In genomic region chr5:143066551-143066958, GRCm38 (mm10) we compare ENCODE assay signal across 8 mouse cellular contexts. TPM values are rescaled to one million over a fixed set of nuclear protein-coding genes. Genes with fewer than 3 reads are reported as not detected.
DNase-seq lines count a peak whose midpoint lies in the region; ATAC-seq lines count a peak whose summit lies in the region.

No protein-coding gene starts in this region.

- peak; percentile 84 to 88 for DNase-seq in B cell, adult 2 months
- DNase-seq in MEL-GATA-1-ER (ENCODE audit: extremely low read depth, low read depth): peak; percentile 76
- DNase-seq in cerebellum, postnatal 10 days: peak; percentile 78 to 82
- peak; percentile 44 to 55 for DNase-seq in frontal cortex, postnatal 25 days (ENCODE audit: low spot score in 2 of 2)
- DNase-seq in liver, embryonic 11.5 days (ENCODE audit: low spot score): peak; percentile 71
- DNase-seq in thymus, postnatal 25 days: peak; percentile 63

- no peaks in the 10 kb centered on the region for H3K27me3 ChIP-seq in intestine, embryonic 16.5 days (replicated peaks; ENCODE audit: control insufficient read depth, insufficient read depth, low read length)
- no peaks in the 10 kb centered on the region for H3K27me3 ChIP-seq in liver, embryonic 11.5 days (replicated peaks; ENCODE audit: control insufficient read depth, insufficient read depth, low read length)

- peaks cover 14% of the 10 kb centered on the region for H3K36me3 ChIP-seq in intestine, embryonic 16.5 days (ENCODE audit: control insufficient read depth, insufficient read depth, low read length)
- H3K36me3 ChIP-seq in liver, embryonic 11.5 days (ENCODE audit: control insufficient read depth, insufficient read depth, low read length): peaks cover 17% of the 10 kb centered on the region

- no peaks in the 10 kb centered on the region for H3K4me1 ChIP-seq in intestine, embryonic 16.5 days (ENCODE audit: control insufficient read depth, insufficient read depth, low read length)
- peaks cover 29% of the 10 kb centered on the region for H3K4me1 ChIP-seq in liver, embryonic 11.5 days (replicated peaks; ENCODE audit: control insufficient read depth, insufficient read depth, low read length)

- H3K4me3 ChIP-seq in intestine, embryonic 16.5 days (ENCODE audit: low read length): no peak overlapping the region
- no peak overlapping the region for H3K4me3 ChIP-seq in liver, embryonic 11.5 days (ENCODE audit: low read depth, low read length)

- 13% methylated on average over 1 of the region's 1 CpGs for WGBS in intestine, embryonic 16.5 days
- WGBS in liver, embryonic 11.5 days: 8% methylated on average over 1 of the region's 1 CpGs

- H3K27ac ChIP-seq in intestine, embryonic 16.5 days (ENCODE audit: low read length): no peak overlapping the region
- H3K27ac ChIP-seq in liver, embryonic 11.5 days (ENCODE audit: low read depth, low read length): peak overlapping the region; percentile 79

- no peaks in the 10 kb centered on the region for H3K9me3 ChIP-seq in intestine, embryonic 16.5 days (ENCODE audit: control insufficient read depth, low read length)
- H3K9me3 ChIP-seq in liver, embryonic 11.5 days (ENCODE audit: control insufficient read depth, low read length): no peaks in the 10 kb centered on the region

- H3K9ac ChIP-seq in intestine, embryonic 16.5 days (ENCODE audit: low read depth, low read length): no peak overlapping the region
- no peak overlapping the region for H3K9ac ChIP-seq in liver, embryonic 11.5 days (ENCODE audit: low read depth, low read length)

- ATAC-seq in intestine, embryonic 16.5 days: peak; percentile 73; the same call in 1 of the 2 replicates
- peak; percentile 91 for ATAC-seq in liver, embryonic 11.5 days (replicated peaks; ENCODE audit: low FRiP score)
- ATAC-seq in monocyte, adult 5-6 weeks (replicated peaks; ENCODE audit: insufficient number of reproducible peaks, low FRiP score, low TSS enrichment, poor library complexity, severe bottlenecking): peak; percentile 79

- H3K4me2 ChIP-seq in intestine, embryonic 16.5 days (ENCODE audit: low read depth, low read length): no peak overlapping the region
- H3K4me2 ChIP-seq in liver, embryonic 11.5 days: peak overlapping the region; percentile 40

RNA-seq across cellular contexts. Expression of gene Rnf216, which starts 46.2 kb away (rescaled TPM):
- 26.5 and 28.4 TPM in 2 replicates for polyA plus RNA-seq in intestine, embryonic 16.5 days (2015; fragmentation: Nextera tagmentation; extraction: Ambion mirVana)
- 28.7 and 34.7 TPM in 2 replicates for polyA plus RNA-seq in liver, embryonic 11.5 days (2014; fragmentation: Nextera tagmentation; extraction: Ambion mirVana)
- total RNA-seq in monocyte, adult 5-6 weeks (2017): 100 to 120 TPM (median 101 TPM) in 3 replicates
